Mouse (Mus musculus) left cerebral cortex, adult 11 months (tissue): ENCODE measurements around the gene AW146154.
"Not testable (repeated sequence)": the region's sequence is repeated elsewhere in the genome, so short reads cannot be mapped to it uniquely, and the experiment has no call there.

Experiments
- DNase-seq: peaks from one replicate; pipeline ENCODE4 v3.0.0; 2022; ENCODE audit warnings: low spot score

AW146154 gene

GRCm38 (mm10) chr7:41499389-41500049, at the start of gene AW146154, which contains the start of gene Gm20449:
Gene AW146154 (minus strand): TSS chr7:41499890.
Gene Gm20449 (minus strand): TSS chr7:41499417.
- peak; percentile 98 for DNase-seq

GRCm38 (mm10) chr7:41512672-41513071, 13.0 kb upstream of the AW146154 start:
- DNase-seq, result no peak

- DNase-seq, result no peak
These were observed 12.5 kb upstream of the AW146154 start for GRCm38 (mm10) chr7:41512207-41512606.

GRCm38 (mm10) chr7:41502402-41502801, 2.7 kb upstream of the AW146154 start:
- DNase-seq, result no peak

GRCm38 (mm10) chr7:41500151-41500934, 653 bp upstream of the AW146154 start:
- peak; percentile 66 for DNase-seq

- DNase-seq, result not testable (repeated sequence)
These were observed 687 bp downstream of the AW146154 start for GRCm38 (mm10) chr7:41499018-41499388.

GRCm38 (mm10) chr7:41498464-41498863, 1.2 kb downstream of the AW146154 start:
- DNase-seq, result not testable (repeated sequence)

- DNase-seq, result no peak
These were observed 1.8 kb downstream of the AW146154 start for GRCm38 (mm10) chr7:41497871-41498270.

- no peak for DNase-seq
These were observed 47.8 kb downstream of the AW146154 start for GRCm38 (mm10) chr7:41451864-41452263.

- DNase-seq, result not testable (repeated sequence)
These were observed 51.1 kb downstream of the AW146154 start, which contains the start of gene Vmn2r57 for GRCm38 (mm10) chr7:41448596-41448995. Gene Vmn2r57 (minus strand): TSS chr7:41448696.
